Mouse (Mus musculus) C2C12 (cell line): ENCODE data around the gene Nsun2.

Experiments
- CTCF ChIP-seq: IDR thresholded peaks from one replicate; pipeline ENCODE4 v1.5.1; 2011; ENCODE audit not compliant: control insufficient read depth, insufficient read depth, insufficient read length
- FOSL1 ChIP-seq: IDR thresholded peaks from one replicate; pipeline ENCODE4 v1.8.0; 2011; ENCODE audit warnings: mild to moderate bottlenecking, low read length; ENCODE audit not compliant: poor library complexity, insufficient read depth, severe bottlenecking
- MAX ChIP-seq: IDR thresholded peaks from one replicate; pipeline ENCODE4 v1.6.1; 2011; ENCODE audit warnings: mild to moderate bottlenecking, control low read depth
- MYOD1 ChIP-seq: IDR thresholded peaks from one replicate; pipeline ENCODE4 v1.6.1; 2011; ENCODE audit warnings: low read depth; ENCODE audit not compliant: control insufficient read depth, insufficient read length
- MYOG ChIP-seq: IDR thresholded peaks from one replicate; pipeline ENCODE4 v1.6.1; 2011; ENCODE audit not compliant: control insufficient read depth, insufficient read length; ENCODE audit errors: extremely low read depth

DNA sequence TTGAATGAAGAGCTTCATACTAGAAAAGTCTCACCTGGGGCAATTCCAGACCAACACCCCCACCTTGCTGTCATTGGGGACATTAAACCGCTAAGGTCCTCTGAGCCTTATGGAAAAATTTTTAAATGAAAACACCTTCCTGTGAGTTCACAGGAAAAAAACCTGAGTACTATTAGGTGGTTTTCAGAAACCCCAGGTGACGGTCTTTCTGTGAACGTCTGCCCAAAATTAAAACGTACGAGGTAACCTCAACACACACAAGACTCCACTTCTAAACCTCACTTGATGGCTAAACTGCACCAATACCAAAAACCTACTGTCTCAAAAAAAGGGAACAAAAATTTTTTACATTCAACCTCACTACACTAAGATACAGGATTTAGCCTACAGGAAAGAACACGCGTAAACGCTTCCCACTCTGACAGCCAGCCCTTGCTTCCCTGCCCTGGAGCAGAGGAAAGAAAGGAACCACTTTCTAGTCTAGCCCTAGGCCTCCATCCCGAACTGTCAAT lies 597 bp upstream of the Nsun2 start:
- no peak for TF ChIP-seq MYOG
- no peak for TF ChIP-seq MAX
- no peak for TF ChIP-seq FOSL1
- TF ChIP-seq CTCF, result no peak
- no peak for TF ChIP-seq MYOD1
